ENCODE assay signal across 28 mouse cellular contexts in the genomic region with DNA sequence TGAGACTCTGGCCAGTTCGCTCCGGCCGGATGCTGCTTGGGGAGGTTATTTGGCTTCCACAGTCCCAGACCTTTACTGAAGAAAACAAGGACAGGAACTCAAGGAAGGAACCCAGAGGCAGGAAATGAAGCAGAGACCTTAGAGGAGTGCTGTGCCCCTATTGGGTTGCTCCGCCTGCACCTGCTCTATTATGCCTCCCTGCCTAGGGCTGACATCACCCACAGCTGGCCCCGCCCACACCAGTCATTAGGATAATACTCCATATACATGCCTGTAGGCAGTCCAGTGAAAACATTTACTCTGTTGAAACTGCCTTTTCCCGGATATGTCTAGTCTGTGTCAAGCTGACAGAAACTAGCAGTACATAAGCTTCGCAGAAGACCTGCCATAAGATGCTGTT.
DNase-seq lines count a peak whose midpoint lies in the region; ATAC-seq and TF ChIP-seq lines count a peak whose summit lies in the region.
"Had no signal": no experiment of that assay in that cellular context is flagged by ENCODE, and none has a peak within 500 bp of the region (broad histone marks: within the 10 kb centered on the region; RNA-seq: fewer than 3 reads in every experiment).

No protein-coding gene starts in this region.

- no peak overlapping the region for H3K4me3 ChIP-seq in gastrocnemius, adult 2 months
- H3K4me3 ChIP-seq in ES-Bruce4 (ENCODE audit: low read depth, low read length) = no peak overlapping the region
- no peak overlapping the region for H3K4me3 ChIP-seq in kidney, embryonic 14.5 days (ENCODE audit: low read length)
- H3K4me3 ChIP-seq: embryonic facial prominence, embryonic 10.5 days; embryonic facial prominence, embryonic 13.5 days; erythroblast, embryonic 14.5 days; forebrain, embryonic 15.5 days; heart, embryonic 13.5 days; intestine, embryonic 15.5 days had no signal

- 0 out of 2 replicates have a peak, but pooled peaks have one; percentile 23 for TF ChIP-seq EP300 in ES-Bruce4 (IDR thresholded peaks at IDR 0.05; ENCODE audit: insufficient read depth, low read depth, low read length)

- H3K27me3 ChIP-seq in ES-Bruce4 (ENCODE audit: control insufficient read depth, insufficient read depth, low read length, poor library complexity, severe bottlenecking) = no peaks in the 10 kb centered on the region
- no peaks in the 10 kb centered on the region for H3K27me3 ChIP-seq in kidney, embryonic 14.5 days (ENCODE audit: control insufficient read depth, insufficient read depth, low read length)
- H3K27me3 ChIP-seq: embryonic facial prominence, embryonic 13.5 days; forebrain, embryonic 15.5 days; heart, embryonic 13.5 days; intestine, embryonic 15.5 days had no signal

- ATAC-seq in kidney, embryonic 14.5 days (ENCODE audit: low FRiP score, low TSS enrichment) = no peak
- ATAC-seq: CD4-positive, CD25-positive, alpha-beta regulatory T cell, adult 4 months; forebrain, embryonic 15.5 days; hindbrain, embryonic 16.5 days; intestine, embryonic 15.5 days had no signal

- peak overlapping the region; percentile 29; the same call in 1 of the 2 replicates for H3K27ac ChIP-seq in gastrocnemius, adult 2 months
- peak overlapping the region; percentile 68 for H3K27ac ChIP-seq in ES-Bruce4 (ENCODE audit: insufficient read depth, low read length)
- H3K27ac ChIP-seq in kidney, embryonic 14.5 days (ENCODE audit: low read depth, low read length) = no peak overlapping the region
- H3K27ac ChIP-seq: embryonic facial prominence, embryonic 10.5 days; embryonic facial prominence, embryonic 13.5 days; forebrain, embryonic 15.5 days; heart, embryonic 13.5 days; intestine, embryonic 15.5 days had no signal

- no peak for TF ChIP-seq POLR2A in ES-Bruce4 (IDR thresholded peaks at IDR 0.05; ENCODE audit: insufficient read depth, low read length)

- no peaks in the 10 kb centered on the region for H3K36me3 ChIP-seq in ES-Bruce4 (ENCODE audit: control insufficient read depth, insufficient read depth, low read length, poor library complexity, severe bottlenecking)
- no peaks in the 10 kb centered on the region for H3K36me3 ChIP-seq in kidney, embryonic 14.5 days (ENCODE audit: control insufficient read depth, insufficient read depth, low read length)
- H3K36me3 ChIP-seq: embryonic facial prominence, embryonic 10.5 days; embryonic facial prominence, embryonic 13.5 days; forebrain, embryonic 15.5 days; intestine, embryonic 15.5 days had no signal

- H3K9ac ChIP-seq in ES-Bruce4 (ENCODE audit: low read depth, poor library complexity, severe bottlenecking) = no peak overlapping the region
- H3K9ac ChIP-seq in kidney, embryonic 14.5 days (ENCODE audit: low read depth, low read length) = no peak overlapping the region
- H3K9ac ChIP-seq: embryonic facial prominence, embryonic 13.5 days; forebrain, embryonic 15.5 days; heart, embryonic 13.5 days; intestine, embryonic 15.5 days had no signal

- 91% methylated on average over 7 of the region's 7 CpGs for WGBS in kidney, embryonic 14.5 days

- peaks cover 14% of the 10 kb centered on the region for H3K4me1 ChIP-seq in ES-Bruce4 (ENCODE audit: control insufficient read depth, insufficient read depth, low read length)
- H3K4me1 ChIP-seq in kidney, embryonic 14.5 days (ENCODE audit: control insufficient read depth, insufficient read depth, low read length) = peaks cover 18% of the 10 kb centered on the region

- no peaks in the 10 kb centered on the region for H3K9me3 ChIP-seq in ES-Bruce4 (replicated peaks; ENCODE audit: control insufficient read depth, insufficient read depth, low read length, poor library complexity, severe bottlenecking)
- 0 out of 2 replicates have a peak, but pooled peaks cover 3% of the 10 kb centered on the region for H3K9me3 ChIP-seq in kidney, embryonic 14.5 days (ENCODE audit: control insufficient read depth, low read length)
- H3K9me3 ChIP-seq: embryonic facial prominence, embryonic 10.5 days; embryonic facial prominence, embryonic 13.5 days; forebrain, embryonic 15.5 days; heart, embryonic 13.5 days; intestine, embryonic 15.5 days had no signal

- TF ChIP-seq CTCF in gastrocnemius, adult 2 months (IDR thresholded peaks at IDR 0.05) = no peak
- TF ChIP-seq CTCF in ES-Bruce4 (IDR thresholded peaks at IDR 0.05; ENCODE audit: low read depth, low read length) = no peak

- intact Hi-C loops in gastrocnemius, adult 2 months (cut with DNase I) = no loop called here
- intact Hi-C loops in gastrocnemius, postnatal 36 days (cut with DNase I) = no loop called here

- no peak for DNase-seq in gastrocnemius, adult 2 months
- DNase-seq in gastrocnemius, postnatal 36 days = no peak
- DNase-seq in ES-CJ7 (ENCODE audit: low read depth, low spot score) (peak; percentile 75), WW6 (ENCODE audit: low read depth, low spot score) (peak; percentile 26)
- no peak for DNase-seq in adrenal gland, postnatal 4 days (ENCODE audit: low spot score in 2 of 2)
- DNase-seq: adrenal gland, adult 2 months; adrenal gland, postnatal 14 days; cerebellum, adult 11-12 months; cerebellum, adult 8-10 months; cerebellum, postnatal 10 days; cerebellum, postnatal 36 days; embryo, embryonic 11 days; gastrocnemius, postnatal 14 days; heart, adult 18-20 months; heart, postnatal 14 days; heart, postnatal 4 days; kidney, adult 11 months; kidney, adult 8-10 months had no signal

- no peak overlapping the region for H3K4me2 ChIP-seq in kidney, embryonic 14.5 days (replicated peaks; ENCODE audit: low read depth, low read length)
- H3K4me2 ChIP-seq: embryonic facial prominence, embryonic 13.5 days; forebrain, embryonic 15.5 days; heart, embryonic 13.5 days; intestine, embryonic 15.5 days had no signal

Comparison
In these comparisons a context has a peak if more than half of its experiments do, and no peak if none do; other contexts are left out.
1. DNase-seq: peak in ES-CJ7 (single experiment) and WW6 (single experiment); none in gastrocnemius, adult 2 months (single experiment), gastrocnemius, postnatal 36 days (0 of 2) and adrenal gland, postnatal 4 days (0 of 2).